Mouse (Mus musculus) stomach, embryonic 15.5 days (tissue): Measurements from ENCODE around the gene Prn. TPM values are rescaled to one million over a fixed set of nuclear protein-coding genes. Genes with fewer than 3 reads are reported as not detected.

Experiments used
- ATAC-seq: fragments of 200-750 bp; cut with Nextera tagmentation; 2 replicates; pipeline ENCODE4 v1.8.0; 2017; ENCODE audit warnings: low read depth, moderate number of reproducible peaks, moderate TSS enrichment; ENCODE audit not compliant: insufficient read depth, low FRiP score
- H3K27ac ChIP-seq: fragments of 300-500 bp; sonication (generic); 2 replicates; pipeline ENCODE4 v1.5.1; 2015; ENCODE audit warnings: mild to moderate bottlenecking, inconsistent platforms
- H3K27me3 ChIP-seq: fragments of 300-500 bp; sonication (generic); replicated peaks from 2 replicates; pipeline ENCODE4 v1.6.1; 2015; ENCODE audit warnings: inconsistent platforms
- H3K36me3 ChIP-seq: fragments of 300-500 bp; sonication (generic); 2 replicates; pipeline ENCODE4 v1.6.1; 2015; ENCODE audit warnings: inconsistent platforms
- H3K4me1 ChIP-seq: fragments of 300-500 bp; sonication (generic); 2 replicates; pipeline ENCODE4 v1.6.1; 2015; ENCODE audit warnings: inconsistent platforms
- H3K4me2 ChIP-seq: fragments of 300-500 bp; sonication (generic); 2 replicates; pipeline ENCODE4 v1.6.1; 2015; ENCODE audit warnings: mild to moderate bottlenecking, inconsistent platforms
- H3K4me3 ChIP-seq: fragments of 300-500 bp; sonication (generic); replicated peaks from 2 replicates; pipeline ENCODE4 v1.5.1; 2015; ENCODE audit warnings: inconsistent platforms
- H3K9ac ChIP-seq: fragments of 300-500 bp; sonication (generic); 2 replicates; pipeline ENCODE4 v1.6.1; 2015; ENCODE audit warnings: inconsistent platforms
- H3K9me3 ChIP-seq: fragments of 300-500 bp; sonication (generic); 2 replicates; pipeline ENCODE4 v1.6.1; 2016; ENCODE audit warnings: inconsistent platforms
- WGBS: fragments of 180-500 bp; shearing (Covaris S2); methylation state at CpG from one replicate; pipeline ENCODE4 v1.1.7; 2015; 5-methylcytosine and 5-hydroxymethylcytosine counted together
- polyA plus RNA-seq: library from polyadenylated mRNA; unstranded; fragments of >200 nt; fragmentation: Nextera tagmentation; extraction: Ambion mirVana; gene quantifications from 2 replicates; pipeline ENCODE4 v1.2.1, GENCODE M21; 2015

Gene Prn
- polyA plus RNA-seq, 1 experiment from 2014 or later = not detected

DNA sequence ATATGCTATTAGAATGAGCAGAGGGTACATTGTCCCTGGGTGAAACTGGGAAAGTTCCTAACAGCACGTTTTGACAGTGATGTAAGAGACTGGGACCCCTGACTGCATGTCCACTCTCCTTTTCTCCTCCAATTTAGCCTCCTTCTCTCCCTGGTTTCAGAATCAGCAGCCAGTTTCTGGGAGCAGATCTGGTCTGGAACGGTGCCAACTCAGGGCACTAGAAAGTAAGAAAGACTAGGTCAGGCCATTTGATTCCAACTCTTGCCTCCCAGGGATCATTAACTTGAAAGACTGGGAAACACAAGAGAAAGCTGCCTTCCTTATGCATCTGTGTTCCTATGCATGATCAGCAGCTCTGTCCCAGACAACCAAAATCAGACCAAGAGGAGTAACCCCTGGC is 42.7 kb downstream of the Prn start:
- peaks cover 31% of the 10 kb centered on the region for H3K27me3 ChIP-seq
- no peak overlapping the region for H3K9ac ChIP-seq
- peaks cover 9% of the 10 kb centered on the region; the same call in 1 of the 2 replicates for H3K4me1 ChIP-seq
- H3K4me2 ChIP-seq = no peak overlapping the region; the same call in 1 of the 2 replicates
- H3K4me3 ChIP-seq = no peak overlapping the region; the same call in 1 of the 2 replicates
- no peaks in the 10 kb centered on the region for H3K9me3 ChIP-seq
- no peak overlapping the region; the same call in 1 of the 2 replicates for H3K27ac ChIP-seq
- WGBS = 45% methylated on average over 2 of the region's 2 CpGs
- ATAC-seq = no peak
- H3K36me3 ChIP-seq = no peaks in the 10 kb centered on the region

GRCm38 (mm10) chr2:131952961-131953538 is 43.3 kb downstream of the Prn start:
- peak overlapping the region; percentile 17 for H3K4me3 ChIP-seq
- H3K9me3 ChIP-seq = no peaks in the 10 kb centered on the region
- H3K27ac ChIP-seq = no peak overlapping the region
- H3K4me1 ChIP-seq = peaks cover 9% of the 10 kb centered on the region; the same call in 1 of the 2 replicates
- H3K4me2 ChIP-seq = peak overlapping the region; percentile 40
- WGBS = 13% methylated on average over 29 of the region's 29 CpGs
- H3K27me3 ChIP-seq = peaks cover 31% of the 10 kb centered on the region
- H3K36me3 ChIP-seq = no peaks in the 10 kb centered on the region
- H3K9ac ChIP-seq = no peak overlapping the region
- no peak for ATAC-seq

DNA sequence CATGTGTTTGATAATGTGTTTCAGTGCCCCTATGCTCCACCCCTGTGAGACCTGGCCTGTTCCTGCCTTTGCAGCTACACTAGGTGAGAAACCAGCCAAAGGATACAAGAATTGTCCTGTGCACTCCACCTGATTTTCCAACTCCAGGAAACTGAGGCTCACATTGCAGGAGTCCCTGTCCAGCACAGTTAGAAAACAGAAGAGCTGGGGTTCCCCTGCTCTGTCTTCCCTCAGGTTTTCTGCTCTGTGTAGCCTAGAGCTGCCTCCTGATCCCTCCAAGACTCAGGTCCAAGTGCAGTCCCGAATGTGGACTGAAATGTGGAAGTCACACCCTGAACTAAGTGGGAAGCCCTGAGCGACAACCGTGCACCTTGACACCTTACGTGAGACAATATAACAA is 44.0 kb downstream of the Prn start:
- H3K4me3 ChIP-seq = peak overlapping the region; percentile 17; the same call in 1 of the 2 replicates
- no peak overlapping the region for H3K27ac ChIP-seq
- H3K4me1 ChIP-seq = peaks cover 9% of the 10 kb centered on the region; the same call in 1 of the 2 replicates
- no peaks in the 10 kb centered on the region for H3K9me3 ChIP-seq
- H3K9ac ChIP-seq = no peak overlapping the region
- no peaks in the 10 kb centered on the region for H3K36me3 ChIP-seq
- 83% methylated on average over 4 of the region's 4 CpGs for WGBS
- H3K4me2 ChIP-seq = peak overlapping the region; percentile 40; the same call in 1 of the 2 replicates
- peaks cover 31% of the 10 kb centered on the region for H3K27me3 ChIP-seq
- ATAC-seq = no peak

- Histone ChIP-seq H3K27me3 (peaks cover 31% of the 10 kb centered on the region), H3K36me3 (no peaks in the 10 kb centered on the region), H3K4me3 (peak overlapping the region; percentile 35), H3K4me1 (peaks cover 9% of the 10 kb centered on the region; the same call in 1 of the 2 replicates), H3K27ac (no peak overlapping the region), H3K9ac (no peak overlapping the region), H3K9me3 (no peaks in the 10 kb centered on the region), H3K4me2 (peak overlapping the region; percentile 56)
- ATAC-seq = peak; percentile 48; the same call in 1 of the 2 replicates
- 57% methylated on average over 9 of the region's 9 CpGs for WGBS
Observed at GRCm38 (mm10) chr2:131954835-131955234, 45.1 kb downstream of the Prn start.

DNA sequence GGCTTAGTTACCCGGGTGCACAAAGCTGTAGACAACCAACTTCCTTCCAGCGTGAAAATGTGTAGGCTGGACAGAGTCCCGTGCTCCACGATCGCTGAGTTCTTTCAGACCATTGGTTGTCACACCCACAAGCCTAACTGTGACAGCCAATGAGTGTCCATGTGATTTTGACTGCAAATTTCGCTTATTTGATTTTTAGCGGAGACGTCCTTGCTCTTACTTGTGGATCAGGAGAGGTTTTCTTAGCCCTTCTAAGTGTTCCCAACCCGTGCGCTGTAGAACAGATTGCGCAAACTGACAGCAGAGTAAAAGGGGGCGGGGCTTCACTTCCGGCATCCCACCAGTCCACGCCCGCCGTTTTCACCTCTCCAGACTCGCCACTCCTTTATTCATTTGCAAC is 45.5 kb downstream of the Prn start:
- Histone ChIP-seq H3K4me2 (peak overlapping the region; percentile 56), H3K4me1 (peaks cover 9% of the 10 kb centered on the region; the same call in 1 of the 2 replicates), H3K27ac (no peak overlapping the region), H3K36me3 (no peaks in the 10 kb centered on the region), H3K4me3 (peak overlapping the region; percentile 35), H3K27me3 (peaks cover 31% of the 10 kb centered on the region), H3K9ac (no peak overlapping the region), H3K9me3 (no peaks in the 10 kb centered on the region)
- ATAC-seq = peak; percentile 40
- 2% methylated on average over 17 of the region's 17 CpGs for WGBS

- H3K27ac ChIP-seq = no peak overlapping the region
- 79% methylated on average over 7 of the region's 7 CpGs for WGBS
- H3K9ac ChIP-seq = no peak overlapping the region
- no peak overlapping the region for H3K4me2 ChIP-seq
- H3K27me3 ChIP-seq = peaks cover 29% of the 10 kb centered on the region
- H3K9me3 ChIP-seq = no peaks in the 10 kb centered on the region
- ATAC-seq = no peak
- H3K36me3 ChIP-seq = no peaks in the 10 kb centered on the region
- H3K4me3 ChIP-seq = no peak overlapping the region
- H3K4me1 ChIP-seq = peaks cover 9% of the 10 kb centered on the region; the same call in 1 of the 2 replicates
Observed at GRCm38 (mm10) chr2:131956336-131957256, 46.8 kb downstream of the Prn start.

- no peaks in the 10 kb centered on the region for H3K9me3 ChIP-seq
- H3K4me1 ChIP-seq = peaks cover 8% of the 10 kb centered on the region; the same call in 1 of the 2 replicates
- no peak overlapping the region for H3K4me3 ChIP-seq
- no peak overlapping the region for H3K27ac ChIP-seq
- no peak overlapping the region for H3K4me2 ChIP-seq
- ATAC-seq = no peak
- no peaks in the 10 kb centered on the region for H3K36me3 ChIP-seq
- H3K9ac ChIP-seq = no peak overlapping the region
- H3K27me3 ChIP-seq = peaks cover 18% of the 10 kb centered on the region
- WGBS = 45% methylated on average over 9 of the region's 9 CpGs
Observed at GRCm38 (mm10) chr2:131957731-131958222, 48.0 kb downstream of the Prn start.

- H3K4me1 ChIP-seq = no peaks in the 10 kb centered on the region
- H3K36me3 ChIP-seq = no peaks in the 10 kb centered on the region
- ATAC-seq = no peak
- no peak overlapping the region for H3K4me3 ChIP-seq
- no peak overlapping the region for H3K9ac ChIP-seq
- no peak overlapping the region for H3K27ac ChIP-seq
- 0 out of 2 replicates have a peak, but pooled peaks cover 2% of the 10 kb centered on the region for H3K27me3 ChIP-seq
- no peaks in the 10 kb centered on the region for H3K9me3 ChIP-seq
- no peak overlapping the region for H3K4me2 ChIP-seq
- 57% methylated on average over 2 of the region's 2 CpGs for WGBS
Observed at GRCm38 (mm10) chr2:131961671-131962070, 51.9 kb downstream of the Prn start.

- Histone ChIP-seq H3K4me2 (no peak overlapping the region), H3K27me3 (no peaks in the 10 kb centered on the region), H3K27ac (no peak overlapping the region), H3K4me1 (no peaks in the 10 kb centered on the region), H3K4me3 (no peak overlapping the region), H3K9ac (no peak overlapping the region), H3K9me3 (no peaks in the 10 kb centered on the region), H3K36me3 (no peaks in the 10 kb centered on the region)
- ATAC-seq = no peak
- 87% methylated on average over 2 of the region's 2 CpGs for WGBS
Observed at GRCm38 (mm10) chr2:131970597-131970996, 60.8 kb downstream of the Prn start.

DNA sequence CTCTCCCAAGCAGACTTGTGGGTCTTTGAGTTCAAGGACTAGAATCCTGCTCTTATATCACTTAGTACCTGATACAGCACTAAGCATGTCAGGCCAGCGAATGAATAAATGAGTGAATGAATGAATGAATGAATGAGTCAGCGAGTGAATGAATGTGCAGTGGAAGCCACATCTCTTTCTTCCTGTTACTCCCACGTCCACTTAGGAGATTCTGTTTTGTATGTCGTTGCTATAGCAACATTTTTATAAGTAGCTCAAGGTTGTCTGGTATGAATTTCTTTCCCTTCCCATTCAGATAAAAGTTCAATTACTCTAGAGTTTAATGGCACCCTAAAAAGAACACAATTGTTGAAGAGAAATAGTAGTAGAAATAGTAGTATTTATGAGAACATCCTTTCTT is 61.3 kb downstream of the Prn start:
- no peaks in the 10 kb centered on the region for H3K36me3 ChIP-seq
- H3K9me3 ChIP-seq = no peaks in the 10 kb centered on the region
- no peak overlapping the region for H3K4me3 ChIP-seq
- no peak overlapping the region for H3K9ac ChIP-seq
- H3K4me1 ChIP-seq = no peaks in the 10 kb centered on the region
- 73% methylated on average over 4 of the region's 4 CpGs for WGBS
- no peaks in the 10 kb centered on the region for H3K27me3 ChIP-seq
- H3K4me2 ChIP-seq = no peak overlapping the region
- no peak overlapping the region for H3K27ac ChIP-seq
- no peak for ATAC-seq

DNA sequence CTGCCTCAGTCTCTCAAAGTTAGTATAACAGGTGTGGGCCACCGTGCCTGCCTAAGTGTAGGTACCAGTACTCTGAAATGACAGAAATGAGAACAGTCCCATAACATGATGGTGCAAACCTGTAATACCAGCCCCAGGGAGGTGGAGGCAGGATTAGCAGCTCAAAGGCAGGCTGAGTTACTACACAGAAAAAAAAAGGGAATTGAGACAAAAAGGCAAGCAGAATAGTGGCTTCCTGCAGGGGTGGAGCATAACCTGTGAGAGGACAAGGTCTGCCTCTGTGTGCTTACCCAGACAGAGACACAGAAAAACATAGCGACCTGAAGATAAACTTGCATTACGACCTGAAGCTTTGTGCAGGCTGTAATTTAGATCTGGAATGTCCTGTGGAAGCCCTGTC is 66.9 kb downstream of the Prn start:
- H3K36me3 ChIP-seq = no peaks in the 10 kb centered on the region
- H3K4me3 ChIP-seq = no peak overlapping the region
- no peak overlapping the region for H3K9ac ChIP-seq
- no peaks in the 10 kb centered on the region for H3K4me1 ChIP-seq
- no peak overlapping the region for H3K27ac ChIP-seq
- no peaks in the 10 kb centered on the region for H3K27me3 ChIP-seq
- WGBS = 73% methylated on average over 3 of the region's 3 CpGs
- no peaks in the 10 kb centered on the region for H3K9me3 ChIP-seq
- no peak overlapping the region for H3K4me2 ChIP-seq
- ATAC-seq = no peak

DNA sequence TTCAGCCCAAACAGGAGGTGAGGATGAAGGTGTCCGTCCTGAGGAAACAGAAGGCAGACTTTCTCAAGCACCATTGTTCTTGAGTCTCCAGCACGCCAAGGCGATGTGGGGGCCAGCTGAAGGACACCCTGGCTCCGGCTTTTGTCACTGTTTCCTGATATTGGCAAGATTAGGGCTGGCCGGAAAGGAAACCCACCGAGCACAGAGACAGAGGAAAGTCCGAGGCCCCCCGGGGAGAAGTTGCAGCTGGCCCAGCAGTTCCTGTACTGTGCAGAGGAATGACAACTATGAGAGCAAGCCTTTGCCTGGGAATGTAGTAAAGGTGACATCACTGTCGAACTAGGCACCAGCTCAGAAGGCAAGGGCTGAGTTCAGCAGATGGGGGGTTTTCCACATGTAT is 71.1 kb downstream of the Prn start:
- H3K9me3 ChIP-seq = no peaks in the 10 kb centered on the region
- peak; percentile 45; the same call in 1 of the 2 replicates for ATAC-seq
- no peak overlapping the region for H3K27ac ChIP-seq
- no peaks in the 10 kb centered on the region for H3K27me3 ChIP-seq
- no peaks in the 10 kb centered on the region for H3K4me1 ChIP-seq
- no peak overlapping the region for H3K4me3 ChIP-seq
- H3K36me3 ChIP-seq = no peaks in the 10 kb centered on the region
- no peak overlapping the region for H3K4me2 ChIP-seq
- H3K9ac ChIP-seq = no peak overlapping the region
- 33% methylated on average over 9 of the region's 9 CpGs for WGBS
